Mouse (Mus musculus) gonadal fat pad, adult 2 months (tissue): ENCODE measurements around the gene Ube2s. TPM values are rescaled to one million over a fixed set of nuclear protein-coding genes. Genes with fewer than 3 reads are reported as not detected.
"Not testable (repeated sequence)": the region's sequence is repeated elsewhere in the genome, so short reads cannot be mapped to it uniquely, and the experiment has no call there.

ENCODE experiments used
- DNase-seq: peaks from one replicate; pipeline ENCODE4 v3.0.0-alpha.2; 2012; ENCODE audit warnings: low read depth
- polyA plus RNA-seq: library from polyadenylated mRNA; depleted of rRNA; stranded (reverse); fragments of >200 nt; gene quantifications from 2 replicates; pipeline ENCODE4 v1.2.3, GENCODE M21; 2012

Gene Ube2s
- polyA plus RNA-seq, 1 experiment = 251 TPM

- no peak for DNase-seq
Observed at GRCm38 (mm10) chr7:4821690-4822089, 9.3 kb upstream of the Ube2s start.

- not testable (repeated sequence) for DNase-seq
Observed at GRCm38 (mm10) chr7:4820925-4821324, 8.5 kb upstream of the Ube2s start.

GRCm38 (mm10) chr7:4816559-4816958, 4.2 kb upstream of the Ube2s start:
- no peak for DNase-seq

- no peak for DNase-seq
Observed at GRCm38 (mm10) chr7:4813105-4813791, 858 bp upstream of the Ube2s start.

DNA sequence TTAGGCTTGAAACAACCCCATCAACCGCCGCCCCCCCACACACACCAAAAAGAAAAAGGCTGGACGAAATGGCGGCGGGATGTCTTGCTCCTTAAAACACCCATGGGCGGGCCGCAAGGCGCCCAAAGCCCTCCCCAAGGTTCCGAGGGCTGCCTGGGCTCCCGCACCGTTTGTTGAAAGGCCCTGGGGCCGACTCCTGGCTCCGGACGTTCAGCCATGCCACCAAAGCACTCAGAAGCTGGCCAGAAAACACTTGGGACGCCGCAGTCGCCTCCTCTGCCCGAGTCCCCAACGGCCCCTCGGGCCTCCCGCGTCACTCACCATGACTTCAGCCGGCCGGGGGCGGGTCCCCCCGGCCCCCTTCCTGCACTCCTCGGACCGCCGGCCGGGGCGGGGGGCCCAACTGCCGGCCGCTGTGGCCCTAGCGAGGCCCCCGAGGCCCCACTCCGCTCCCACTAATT, 518 bp downstream of the Ube2s start:
- no peak for DNase-seq

DNA sequence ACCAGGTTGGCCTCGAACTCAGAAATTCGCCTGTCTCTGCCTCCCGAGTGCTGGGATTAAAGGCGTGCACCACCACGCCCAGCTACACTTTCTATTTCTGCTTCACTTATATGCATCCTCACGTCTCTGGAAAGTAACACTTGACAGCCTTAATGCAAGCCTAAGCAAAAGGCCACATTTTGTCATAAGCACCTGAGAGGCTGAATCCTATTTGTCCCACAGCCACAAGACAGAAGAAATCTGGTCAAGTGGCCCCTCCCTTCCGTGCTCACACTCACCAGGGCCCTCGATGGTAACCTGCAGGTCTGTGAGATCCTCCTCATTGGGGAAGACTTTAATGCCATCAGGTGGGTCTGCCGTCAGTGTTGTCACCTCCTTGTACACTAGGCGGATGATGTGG, 1.3 kb downstream of the Ube2s start:
- DNase-seq = not testable (repeated sequence)

GRCm38 (mm10) chr7:4806716-4807115, 5.7 kb downstream of the Ube2s start:
- no peak for DNase-seq

- DNase-seq = no peak
Observed at GRCm38 (mm10) chr7:4802247-4802646, 10.1 kb downstream of the Ube2s start.

GRCm38 (mm10) chr7:4795767-4796433, 16.5 kb downstream of the Ube2s start:
- no peak for DNase-seq

DNA sequence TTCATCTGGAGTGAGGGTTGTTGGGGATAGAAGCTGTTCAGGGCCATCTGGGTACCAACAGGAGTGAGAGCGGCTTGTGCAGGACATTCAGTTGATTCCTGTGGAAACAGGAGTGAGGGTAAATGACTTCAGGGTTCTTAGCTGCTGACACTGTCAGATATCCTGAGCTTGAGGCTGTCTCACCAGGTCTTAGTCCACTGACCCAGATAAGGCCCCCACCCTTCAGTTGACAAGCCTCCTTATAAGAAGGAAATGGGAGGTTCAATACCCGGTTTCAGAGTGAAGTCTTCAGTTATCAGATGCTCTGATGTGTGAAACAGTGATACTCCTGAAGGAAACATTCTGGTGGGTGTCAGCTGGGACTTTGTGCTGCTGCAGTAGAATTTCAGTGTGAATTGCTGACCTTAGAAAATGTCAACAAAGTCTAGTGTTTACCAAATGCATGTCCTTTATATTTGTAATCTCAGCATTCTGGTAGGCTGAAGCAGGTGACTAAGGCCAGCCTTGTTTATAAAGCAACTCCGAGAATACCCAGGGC, 17.7 kb downstream of the Ube2s start:
- no peak for DNase-seq

- DNase-seq = no peak
Observed at GRCm38 (mm10) chr7:4793674-4794073, 18.7 kb downstream of the Ube2s start.

GRCm38 (mm10) chr7:4793248-4793647, 19.1 kb downstream of the Ube2s start:
- DNase-seq = not testable (repeated sequence)

GRCm38 (mm10) chr7:4792278-4793212, 19.8 kb downstream of the Ube2s start, which contains the start of gene Rpl28:
Rpl28 (plus strand) TSS chr7:4792874.
- DNase-seq = peak; percentile 75

DNA sequence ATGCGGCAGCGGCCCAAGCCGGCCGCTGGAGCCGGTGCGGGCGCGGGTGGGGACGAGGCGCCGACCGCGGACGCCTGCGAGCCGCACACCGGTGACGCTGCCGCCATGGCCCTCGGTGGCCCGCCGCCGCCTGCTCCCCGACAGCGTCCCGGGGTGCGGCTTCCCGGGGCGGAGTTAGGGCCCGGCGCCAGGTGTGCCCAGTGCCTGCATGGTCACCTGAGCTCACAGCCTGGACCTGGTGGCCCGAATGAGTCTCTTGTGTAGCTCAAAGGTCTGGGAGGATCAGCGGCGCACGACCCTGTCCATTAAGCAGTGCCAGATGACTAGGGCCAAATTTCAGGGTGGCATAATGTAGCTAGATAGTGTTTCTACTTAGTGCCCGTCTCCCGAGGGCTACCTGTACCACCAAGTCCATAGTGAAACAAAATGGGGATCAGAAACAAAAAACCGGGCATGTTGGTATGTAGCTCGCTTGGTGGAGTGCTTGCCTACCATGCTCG, 22.9 kb downstream of the Ube2s start, which contains the start of gene Tmem238:
TSS of gene Tmem238 (minus strand) at position 221 of the 500 bp plus-strand sequence.
- DNase-seq = no peak

DNA sequence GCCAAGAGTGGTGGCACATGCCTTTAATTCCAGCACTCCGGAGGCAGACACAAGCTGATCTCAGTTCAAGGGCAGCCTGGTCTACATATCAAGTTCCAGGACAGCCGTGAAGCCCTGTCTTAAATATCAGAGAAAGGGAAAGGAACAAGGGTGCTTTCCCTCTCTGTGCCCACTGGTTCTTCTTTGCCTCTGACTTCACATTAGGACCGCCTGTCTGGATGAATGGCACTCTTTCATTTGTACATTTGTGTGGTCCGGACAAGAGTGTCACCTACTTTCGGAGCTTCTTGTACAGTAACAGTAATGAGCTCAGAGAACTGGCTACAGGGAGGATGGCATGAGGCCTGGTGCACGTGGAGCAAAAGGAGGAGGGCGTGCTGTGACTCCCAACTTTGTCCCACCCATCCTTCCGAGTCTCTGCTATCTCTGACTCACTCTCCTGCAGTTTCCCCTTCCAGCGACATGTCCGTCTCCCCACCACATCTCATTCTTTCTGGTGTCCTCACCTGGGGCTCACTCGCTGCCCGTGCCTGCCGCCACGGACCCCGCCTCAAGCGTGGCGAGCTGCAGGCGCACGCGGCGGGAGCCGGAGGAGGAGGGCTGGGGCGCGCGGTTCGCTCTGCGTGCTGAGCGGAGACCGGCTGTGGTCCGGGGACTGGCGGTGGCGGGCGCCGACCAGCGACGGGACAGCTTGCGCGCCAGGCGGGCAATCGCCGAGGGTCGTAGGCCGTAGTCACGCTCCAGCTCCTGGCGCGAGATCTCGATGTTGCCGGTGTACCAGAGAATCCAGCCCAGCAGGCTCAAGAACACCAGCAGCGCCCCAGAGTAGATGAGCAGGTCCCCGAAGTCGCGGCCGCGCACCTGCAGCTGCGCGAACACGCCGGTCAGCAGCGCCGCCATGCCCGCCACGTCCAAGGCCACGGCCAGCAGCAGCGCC, 23.6 kb downstream of the Ube2s start:
- no peak for DNase-seq

GRCm38 (mm10) chr7:4783667-4784268, 28.6 kb downstream of the Ube2s start:
- no peak for DNase-seq

DNA sequence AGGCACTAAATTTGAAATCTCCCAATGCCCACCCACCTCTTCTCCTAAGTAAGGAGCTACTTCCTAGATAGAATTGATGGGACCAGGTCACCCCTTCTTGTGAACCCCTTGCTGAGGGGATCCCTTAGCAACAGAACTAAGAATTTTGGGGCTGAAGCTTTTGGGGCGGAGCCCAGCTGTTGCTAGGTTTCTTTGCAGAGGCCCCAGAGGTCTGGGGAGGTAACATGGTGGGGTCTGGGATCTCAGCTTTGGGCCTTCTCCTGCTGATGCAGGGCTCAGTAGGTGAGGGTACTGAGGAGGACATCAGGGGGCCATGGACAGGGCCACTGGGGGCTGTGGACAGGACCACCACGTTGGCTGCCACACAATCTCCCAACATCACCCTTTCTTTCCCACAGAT, 29.6 kb downstream of the Ube2s start, which contains the start of the genes Il11 and Tmem190:
TSS of gene Il11 (minus strand) at position 101 of the 400 bp plus-strand sequence.
TSS of gene Tmem190 (plus strand) at position 179 of the 400 bp plus-strand sequence.
- DNase-seq = no peak

- DNase-seq = no peak
Observed at GRCm38 (mm10) chr7:4782130-4782529, 30.3 kb downstream of the Ube2s start.

DNA sequence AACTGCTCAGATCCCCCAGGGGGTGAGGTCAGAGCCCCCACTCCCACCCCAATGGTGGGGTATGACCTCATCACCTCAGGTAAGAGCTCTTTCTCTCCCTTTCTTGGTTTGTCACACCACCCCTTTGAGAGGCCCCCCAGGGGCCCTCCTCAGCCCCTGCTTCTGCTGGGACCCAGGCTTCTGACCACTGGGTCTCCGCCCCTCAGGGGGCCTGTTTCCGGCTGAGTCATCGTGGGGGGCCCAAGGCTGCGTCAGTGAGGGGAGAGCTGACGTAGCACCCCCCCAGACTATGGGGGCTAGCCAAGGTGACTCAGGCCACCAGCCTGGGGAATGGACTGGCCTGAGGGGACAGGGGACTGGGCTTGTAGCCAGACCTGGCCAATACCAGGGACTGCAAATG, 32.5 kb downstream of the Ube2s start:
- DNase-seq = no peak
